Mouse (Mus musculus): ENCODE data around the gene Axin1. TPM values are rescaled to one million over a fixed set of nuclear protein-coding genes. Genes with fewer than 3 reads are reported as not detected.

The Axin1 gene
- polyA plus RNA-seq, 1 experiment from 2014 or later = 12.9 TPM

- no peaks in the 10 kb centered on the region for H3K9me3 ChIP-seq (ENCODE audit: control insufficient read depth, low read length)
- DNase-seq (ENCODE audit: low spot score) = peak; percentile 98
- peak within 1 kb of the TSS; percentile 87 for H3K27ac ChIP-seq (replicated peaks; ENCODE audit: low read depth, low read length)
- H3K36me3 ChIP-seq (ENCODE audit: control insufficient read depth, insufficient read depth, low read length) = no peaks in the 10 kb centered on the region
- peak within 1 kb of the TSS; percentile 74 for H3K9ac ChIP-seq (ENCODE audit: low read depth, low read length)
- 7% methylated on average over 27 of the region's 33 CpGs for WGBS
- H3K4me1 ChIP-seq (ENCODE audit: control insufficient read depth, insufficient read depth, low read length) = peaks cover 6% of the 10 kb centered on the region
- peak within 1 kb of the TSS; percentile 74 for H3K4me2 ChIP-seq (ENCODE audit: low read depth, low read length)
- peak; percentile 97 for ATAC-seq (ENCODE audit: low read depth)
- H3K4me3 ChIP-seq (ENCODE audit: low read depth, low read length) = peak within 1 kb of the TSS; percentile 84
- H3K27me3 ChIP-seq (replicated peaks; ENCODE audit: control insufficient read depth, insufficient read depth, low read length) = no peaks in the 10 kb centered on the region
These were observed 105.8 kb downstream of the Axin1 start, which contains the start of gene Fam234a for GRCm38 (mm10) chr17:26244101-26244841. Gene Fam234a (minus strand): TSS chr17:26244242.

Other genes starting within 250 kb of the Axin1 start
- 17.1 and 19.7 TPM in 2 replicates for gene Rab40c, start 219.0 kb upstream of the Axin1 start, polyA plus RNA-seq (2014; fragmentation: Nextera tagmentation; extraction: Ambion mirVana)
- 51.8 and 52.2 TPM in 2 replicates for gene Pigq, start 193.8 kb upstream of the Axin1 start, polyA plus RNA-seq (2014; fragmentation: Nextera tagmentation; extraction: Ambion mirVana)
- 0.99 TPM in 1 of 2 replicates, not detected in the other for gene Nhlrc4, start 193.7 kb upstream of the Axin1 start, polyA plus RNA-seq (2014; fragmentation: Nextera tagmentation; extraction: Ambion mirVana)
- 0.16 TPM in 1 of 2 replicates, not detected in the other for gene A930017K11Rik, start 186.1 kb upstream of the Axin1 start, polyA plus RNA-seq (2014; fragmentation: Nextera tagmentation; extraction: Ambion mirVana)
- gene Capn15, start 152.9 kb upstream of the Axin1 start, polyA plus RNA-seq (2014; fragmentation: Nextera tagmentation; extraction: Ambion mirVana) = 25.2 and 25.8 TPM in 2 replicates
- gene Rab11fip3, start 69.1 kb upstream of the Axin1 start, polyA plus RNA-seq (2014; fragmentation: Nextera tagmentation; extraction: Ambion mirVana) = 15.8 and 17.7 TPM in 2 replicates
- 15.7 and 18.5 TPM in 2 replicates for gene Decr2, start 48.4 kb upstream of the Axin1 start, polyA plus RNA-seq (2014; fragmentation: Nextera tagmentation; extraction: Ambion mirVana)
- gene Nme4, start 43.1 kb upstream of the Axin1 start, polyA plus RNA-seq (2014; fragmentation: Nextera tagmentation; extraction: Ambion mirVana) = 77.2 and 92.4 TPM in 2 replicates
- gene Tmem8, start 25.4 kb upstream of the Axin1 start, polyA plus RNA-seq (2014; fragmentation: Nextera tagmentation; extraction: Ambion mirVana) = 2.1 and 3.0 TPM in 2 replicates
- gene Mrpl28, start 15.2 kb upstream of the Axin1 start, polyA plus RNA-seq (2014; fragmentation: Nextera tagmentation; extraction: Ambion mirVana) = 177 and 183 TPM in 2 replicates
- 0.43 and 0.85 TPM in 2 replicates for gene Pdia2, start 60.4 kb downstream of the Axin1 start, polyA plus RNA-seq (2014; fragmentation: Nextera tagmentation; extraction: Ambion mirVana)
- 8.5 and 13.2 TPM in 2 replicates for gene Rgs11, start 64.3 kb downstream of the Axin1 start, polyA plus RNA-seq (2014; fragmentation: Nextera tagmentation; extraction: Ambion mirVana)
- gene Arhgdig, start 69.1 kb downstream of the Axin1 start, polyA plus RNA-seq (2014; fragmentation: Nextera tagmentation; extraction: Ambion mirVana) = 34.0 and 39.2 TPM in 2 replicates
- gene Fam234a, start 105.6 kb downstream of the Axin1 start, polyA plus RNA-seq (2014; fragmentation: Nextera tagmentation; extraction: Ambion mirVana) = 39.4 and 42.3 TPM in 2 replicates
- gene Luc7l, start 114.2 kb downstream of the Axin1 start, polyA plus RNA-seq (2014; fragmentation: Nextera tagmentation; extraction: Ambion mirVana) = 77.8 and 83.3 TPM in 2 replicates